Mouse (Mus musculus): Measurements from ENCODE around the gene Gtf3c4.

DNA sequence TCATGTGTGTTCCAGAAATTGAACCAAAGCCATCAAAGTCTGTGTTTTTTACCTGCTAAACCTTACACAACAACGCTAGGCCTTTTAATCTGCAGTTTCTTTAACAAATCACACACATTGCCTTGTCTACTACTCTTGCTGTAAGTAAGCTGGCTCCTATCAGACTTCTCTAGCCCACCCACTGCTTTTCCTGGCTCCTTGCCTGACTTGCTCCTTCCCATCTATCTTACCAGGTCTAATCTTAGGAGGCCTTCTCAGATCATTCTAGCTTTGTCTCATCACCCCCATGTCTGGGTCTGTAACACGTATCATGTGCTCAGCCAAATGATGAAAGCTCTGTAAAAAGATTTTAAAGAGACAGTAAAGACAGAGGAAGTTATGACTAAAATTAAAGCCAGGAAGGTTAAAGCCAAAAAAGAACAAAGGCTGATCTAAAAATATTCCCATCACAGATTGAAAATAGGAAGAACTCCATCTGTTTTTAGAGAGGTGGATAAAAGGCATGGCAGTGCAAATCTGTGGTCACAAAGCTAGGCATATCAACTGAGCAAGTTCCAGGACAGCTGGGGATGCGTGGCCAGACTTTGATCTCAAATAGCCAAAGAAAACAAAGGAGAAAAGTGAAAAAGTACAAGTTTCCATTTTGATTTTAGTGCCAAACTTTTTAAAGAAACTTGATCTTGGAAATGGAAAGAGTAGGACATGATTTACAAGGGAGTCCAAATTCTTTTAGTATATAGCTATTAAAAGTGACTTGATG lies 3.8 kb downstream of the Gtf3c4 start:
- TF ChIP-seq CTCF (conservative IDR thresholded peaks at IDR 0.05; ENCODE audit: low read length) (no peak), POU5F1 (IDR thresholded peaks at IDR 0.05; ENCODE audit: borderline replicate concordance, low read length) (no peak), NANOG (IDR thresholded peaks at IDR 0.05; ENCODE audit: borderline replicate concordance, low read length) (no peak)
